Mouse (Mus musculus): ENCODE data around the gene Pramel7. TPM values are rescaled to one million over a fixed set of nuclear protein-coding genes. Genes with fewer than 3 reads are reported as not detected.

Pramel7 gene
- not detected in 2 replicates for polyA plus RNA-seq (2012; rRNA removed)

DNA sequence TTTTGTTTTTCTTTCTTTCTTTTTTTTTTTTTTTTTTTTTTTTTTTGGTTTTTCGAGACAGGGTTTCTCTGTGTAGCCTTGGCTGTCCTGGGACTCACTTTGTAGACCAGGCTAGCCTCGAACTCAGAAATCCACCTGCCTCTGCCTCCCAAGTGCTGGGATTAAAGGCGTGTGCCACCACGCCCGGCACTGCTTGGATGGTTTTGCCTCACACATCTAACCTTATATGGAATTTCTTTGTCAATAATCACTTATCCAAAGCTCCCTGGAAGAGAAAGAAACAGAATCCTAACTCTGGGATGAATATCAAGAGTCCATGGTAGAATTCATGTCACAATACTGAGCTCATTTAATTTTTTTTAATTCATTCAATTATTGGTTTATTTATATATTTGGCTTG lies at the start of gene Pramel7:
Gene Pramel7 (minus strand): TSS at position 101 of the 400 bp plus-strand sequence.

DNA sequence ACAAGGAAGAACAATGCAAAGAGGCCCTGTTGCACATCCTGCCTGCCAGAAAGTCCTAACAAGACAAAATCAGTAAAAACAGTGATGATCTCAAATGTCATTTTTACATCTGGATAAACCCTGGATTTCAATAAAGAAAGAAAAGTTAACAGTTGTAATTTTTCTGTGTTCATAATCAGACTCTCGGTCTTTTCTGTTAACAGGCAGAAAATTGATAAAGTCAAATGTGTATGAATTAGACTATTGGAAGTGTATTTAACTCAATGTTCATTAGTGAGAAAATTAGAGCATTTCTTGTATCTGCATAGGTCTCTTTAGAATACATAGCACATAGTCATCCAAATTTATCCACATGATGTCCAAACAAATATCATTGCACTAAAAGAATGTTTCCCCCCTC lies 48.5 kb upstream of the Pramel7 start, which contains the start of gene Olfr1128:
Gene Olfr1128 (minus strand): TSS at position 101 of the 400 bp plus-strand sequence.

DNA sequence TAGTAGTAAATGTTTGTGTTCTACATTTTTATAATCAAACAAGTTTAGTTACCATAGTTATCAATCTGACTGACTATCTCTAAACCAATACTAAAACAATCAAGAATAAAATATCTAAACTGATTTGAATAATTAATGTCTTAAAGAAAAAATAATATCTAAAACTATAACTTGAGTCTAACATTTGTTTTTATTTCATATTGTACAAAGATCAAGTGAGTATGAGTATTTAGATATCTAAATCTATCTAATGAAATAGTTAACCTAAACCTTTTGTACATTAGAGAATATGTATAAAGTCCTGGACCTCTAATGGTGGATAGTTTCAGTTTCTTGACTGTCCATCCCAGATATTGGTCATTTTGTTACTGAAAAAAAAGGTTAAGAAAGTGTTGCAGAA lies 34.6 kb upstream of the Pramel7 start, which contains the start of gene Olfr153:
Gene Olfr153 (plus strand): TSS at position 301 of the 400 bp plus-strand sequence.

GRCm38 (mm10) chr2:87506265-87506664 lies 9.4 kb upstream of the Pramel7 start, which contains the start of gene Pramel6:
Gene Pramel6, plus strand, starts transcription at chr2:87506565.

GRCm38 (mm10) chr2:87453662-87454061 lies 43.2 kb downstream of the Pramel7 start, which contains the start of gene Olfr1126:
Gene Olfr1126, plus strand, starts transcription at chr2:87453962.

Other genes starting within 250 kb of the Pramel7 start
- not detected in 2 replicates for gene Olfr1115, start 249.1 kb downstream of the Pramel7 start, polyA plus RNA-seq (2012; rRNA removed)
- gene Olfr1116, start 229.6 kb downstream of the Pramel7 start, polyA plus RNA-seq (2012; rRNA removed) = not detected in 2 replicates
- not detected in 2 replicates for gene Olfr1118, start 189.5 kb downstream of the Pramel7 start, polyA plus RNA-seq (2012; rRNA removed)
- gene Olfr1120, start 142.3 kb downstream of the Pramel7 start, polyA plus RNA-seq (2012; rRNA removed) = not detected in 2 replicates
- gene Olfr1121, start 127.2 kb downstream of the Pramel7 start, polyA plus RNA-seq (2012; rRNA removed) = not detected in 2 replicates
- not detected in 2 replicates for gene Olfr1122, start 111.2 kb downstream of the Pramel7 start, polyA plus RNA-seq (2012; rRNA removed)
- not detected in 2 replicates for gene Olfr1123, start 80.5 kb downstream of the Pramel7 start, polyA plus RNA-seq (2012; rRNA removed)
- not detected in 2 replicates for gene Olfr1124, start 66.8 kb downstream of the Pramel7 start, polyA plus RNA-seq (2012; rRNA removed)
- gene Olfr1126, start 43.1 kb downstream of the Pramel7 start, polyA plus RNA-seq (2012; rRNA removed) = not detected in 2 replicates
- not detected in 2 replicates for gene Pramel6, start 9.5 kb upstream of the Pramel7 start, polyA plus RNA-seq (2012; rRNA removed)
- gene Olfr153, start 34.7 kb upstream of the Pramel7 start, polyA plus RNA-seq (2012; rRNA removed) = not detected in 2 replicates
- not detected in 2 replicates for gene Olfr1128, start 48.4 kb upstream of the Pramel7 start, polyA plus RNA-seq (2012; rRNA removed)
- not detected in 2 replicates for gene Olfr1129, start 76.8 kb upstream of the Pramel7 start, polyA plus RNA-seq (2012; rRNA removed)
- gene Olfr1130, start 109.1 kb upstream of the Pramel7 start, polyA plus RNA-seq (2012; rRNA removed) = not detected in 2 replicates
- not detected in 2 replicates for gene Olfr1131, start 130.0 kb upstream of the Pramel7 start, polyA plus RNA-seq (2012; rRNA removed)
- not detected in 2 replicates for gene Olfr1132, start 140.4 kb upstream of the Pramel7 start, polyA plus RNA-seq (2012; rRNA removed)
- not detected in 2 replicates for gene Olfr1133, start 150.3 kb upstream of the Pramel7 start, polyA plus RNA-seq (2012; rRNA removed)
- gene Olfr1134, start 161.4 kb upstream of the Pramel7 start, polyA plus RNA-seq (2012; rRNA removed) = not detected in 2 replicates
- gene Olfr1135, start 176.6 kb upstream of the Pramel7 start, polyA plus RNA-seq (2012; rRNA removed) = not detected in 2 replicates
- gene Olfr1136, start 196.9 kb upstream of the Pramel7 start, polyA plus RNA-seq (2012; rRNA removed) = not detected in 2 replicates
- not detected in 2 replicates for gene Olfr1137, start 216.1 kb upstream of the Pramel7 start, polyA plus RNA-seq (2012; rRNA removed)
- not detected in 2 replicates for gene Olfr1138, start 242.9 kb upstream of the Pramel7 start, polyA plus RNA-seq (2012; rRNA removed)
- gene Olfr1140, start 246.7 kb upstream of the Pramel7 start, polyA plus RNA-seq (2012; rRNA removed) = 0.11 TPM in 1 of 2 replicates, not detected in the other